Mouse (Mus musculus) liver, postnatal 0 days (tissue): ENCODE measurements around the gene Slc22a19. TPM values are rescaled to one million over a fixed set of nuclear protein-coding genes. Genes with fewer than 3 reads are reported as not detected.

ENCODE experiments used
- ATAC-seq: fragments of 200-750 bp; cut with Nextera tagmentation; 2 replicates; pipeline ENCODE4 v1.8.0; 2017; ENCODE audit warnings: mild to moderate bottlenecking, moderate library complexity
- DNase-seq: peaks from one replicate; pipeline ENCODE4 v3.0.0-alpha.2; 2016
- H3K27ac ChIP-seq: fragments of 300-500 bp; sonication (generic); 2 replicates; pipeline ENCODE4 v1.5.1; 2014; ENCODE audit warnings: antibody characterized with exemption, moderate library complexity, mild to moderate bottlenecking, low read depth
- H3K27me3 ChIP-seq: fragments of 300-500 bp; sonication (generic); 2 replicates; pipeline ENCODE4 v1.6.1; 2014; ENCODE audit warnings: low read length, control low read depth, mixed read lengths; ENCODE audit not compliant: insufficient read depth
- H3K36me3 ChIP-seq: fragments of 300-500 bp; sonication (generic); replicated peaks from 2 replicates; pipeline ENCODE4 v1.6.1; 2014; ENCODE audit warnings: mild to moderate bottlenecking, control low read depth, low read length, moderate library complexity, mixed read lengths; ENCODE audit not compliant: insufficient read depth
- H3K4me1 ChIP-seq: fragments of 300-500 bp; sonication (generic); 2 replicates; pipeline ENCODE4 v1.6.1; 2014; ENCODE audit warnings: antibody characterized with exemption, mild to moderate bottlenecking, control low read depth; ENCODE audit not compliant: insufficient read depth
- H3K4me2 ChIP-seq: fragments of 300-500 bp; sonication (generic); 2 replicates; pipeline ENCODE4 v1.6.1; 2014; ENCODE audit warnings: low read depth, mild to moderate bottlenecking, low read length, moderate library complexity, mixed read lengths
- H3K4me3 ChIP-seq: fragments of 300-500 bp; sonication (generic); 2 replicates; pipeline ENCODE4 v1.5.1; 2014; ENCODE audit warnings: low read depth, low read length
- H3K9ac ChIP-seq: fragments of 300-500 bp; sonication (generic); replicated peaks from 2 replicates; pipeline ENCODE4 v1.6.1; 2014; ENCODE audit warnings: mild to moderate bottlenecking, moderate library complexity
- H3K9me3 ChIP-seq: fragments of 300-500 bp; sonication (generic); 2 replicates; pipeline ENCODE4 v1.6.1; 2016; ENCODE audit warnings: mild to moderate bottlenecking, control low read depth, low read length, mixed read lengths
- CTCF ChIP-seq: sonication (generic); IDR thresholded peaks from 2 replicates; pipeline ENCODE4 v1.5.1; 2016; ENCODE audit warnings: antibody characterized with exemption, low read depth
- EP300 ChIP-seq: IDR thresholded peaks from 2 replicates; pipeline ENCODE4 v1.6.1; 2016; ENCODE audit warnings: antibody characterized with exemption, low read depth, mild to moderate bottlenecking
- WGBS: fragments of 180-500 bp; shearing (Covaris S2); extraction: QIAGEN DNeasy Blood & Tissue Kit; methylation state at CpG from one replicate; pipeline ENCODE4 v1.1.7; 2014; ENCODE audit not compliant: insufficient replicate concordance; 5-methylcytosine and 5-hydroxymethylcytosine counted together
- polyA plus RNA-seq: library from polyadenylated mRNA; unstranded; fragments of >200 nt; fragmentation: Nextera tagmentation; extraction: Ambion mirVana; gene quantifications from 2 replicates; pipeline ENCODE4 v1.2.1, GENCODE M21; 2015

The Slc22a19 gene
- polyA plus RNA-seq, 1 experiment from 2014 or later = not detected

DNA sequence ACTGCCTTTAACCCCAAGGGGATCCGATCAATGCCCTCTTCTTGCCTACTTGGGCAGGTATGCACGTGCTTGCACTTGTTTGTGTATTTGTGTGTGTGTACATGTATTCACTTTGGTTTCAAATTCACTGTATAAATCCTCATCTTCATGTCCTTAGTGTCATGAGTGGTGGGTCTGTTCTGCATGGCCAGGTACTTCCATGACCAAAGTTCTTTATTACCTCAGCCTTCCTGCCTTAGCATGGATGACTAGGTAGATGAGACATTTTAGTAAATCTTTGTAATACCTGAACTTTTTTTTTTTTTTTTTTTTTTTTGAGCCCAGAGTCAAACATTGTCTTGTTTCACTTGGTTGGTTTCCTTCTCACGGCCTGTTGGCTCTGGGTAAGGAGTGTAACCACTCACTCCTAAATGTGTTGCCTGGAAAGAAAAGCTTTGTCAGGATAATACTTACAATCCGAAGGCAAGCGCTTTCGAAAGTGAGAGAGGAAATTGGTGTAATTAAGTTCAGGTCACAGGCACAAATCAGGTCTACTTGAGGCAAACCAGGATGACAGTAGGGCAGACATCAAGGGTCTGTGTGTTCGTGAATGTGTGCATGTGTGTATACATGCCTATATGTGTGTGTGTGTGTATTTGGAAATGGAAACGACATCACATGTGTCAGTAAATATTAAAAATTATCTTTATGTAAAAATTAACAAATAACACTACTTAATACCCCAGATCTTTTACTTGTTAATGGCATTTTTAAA is 62.0 kb downstream of the Slc22a19 start:
- TF ChIP-seq EP300 (no peak), CTCF (no peak)
- H3K27me3 ChIP-seq = no peaks in the 10 kb centered on the region
- H3K4me3 ChIP-seq = no peak overlapping the region
- H3K36me3 ChIP-seq = no peaks in the 10 kb centered on the region
- H3K9me3 ChIP-seq = no peaks in the 10 kb centered on the region
- 77% methylated on average over 8 of the region's 8 CpGs for WGBS
- H3K27ac ChIP-seq = no peak overlapping the region
- no peaks in the 10 kb centered on the region for H3K4me1 ChIP-seq
- H3K9ac ChIP-seq = no peak overlapping the region
- H3K4me2 ChIP-seq = no peak overlapping the region
- ATAC-seq = no peak
- no peak for DNase-seq

DNA sequence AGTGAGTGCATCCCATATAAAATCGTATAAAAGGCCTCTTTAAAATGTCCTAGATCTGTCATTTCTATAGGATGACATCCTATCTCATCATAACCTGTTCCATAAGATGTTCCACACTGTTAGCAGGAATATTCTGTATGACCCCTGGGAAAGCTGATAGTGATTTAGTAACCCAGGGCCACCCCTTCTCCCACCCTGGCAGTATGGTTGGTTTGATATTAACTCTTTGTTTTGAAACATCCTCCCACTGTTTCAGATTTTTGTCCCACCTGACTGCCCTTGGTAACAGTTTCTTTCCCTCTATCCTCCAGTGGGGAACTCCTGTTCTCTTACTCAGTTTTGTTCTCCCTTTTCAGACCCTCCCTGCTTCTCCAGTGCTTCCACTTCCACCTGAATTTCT is 77.3 kb downstream of the Slc22a19 start:
- Histone ChIP-seq H3K4me1 (no peaks in the 10 kb centered on the region), H3K36me3 (no peaks in the 10 kb centered on the region), H3K9ac (no peak overlapping the region), H3K9me3 (no peaks in the 10 kb centered on the region), H3K27ac (no peak overlapping the region), H3K4me3 (no peak overlapping the region), H3K27me3 (no peaks in the 10 kb centered on the region), H3K4me2 (no peak overlapping the region)
- no peak for DNase-seq
- no peak for TF ChIP-seq CTCF
- TF ChIP-seq EP300 = no peak
- WGBS = 55% methylated on average over 1 of the region's 1 CpGs
- ATAC-seq = no peak

DNA sequence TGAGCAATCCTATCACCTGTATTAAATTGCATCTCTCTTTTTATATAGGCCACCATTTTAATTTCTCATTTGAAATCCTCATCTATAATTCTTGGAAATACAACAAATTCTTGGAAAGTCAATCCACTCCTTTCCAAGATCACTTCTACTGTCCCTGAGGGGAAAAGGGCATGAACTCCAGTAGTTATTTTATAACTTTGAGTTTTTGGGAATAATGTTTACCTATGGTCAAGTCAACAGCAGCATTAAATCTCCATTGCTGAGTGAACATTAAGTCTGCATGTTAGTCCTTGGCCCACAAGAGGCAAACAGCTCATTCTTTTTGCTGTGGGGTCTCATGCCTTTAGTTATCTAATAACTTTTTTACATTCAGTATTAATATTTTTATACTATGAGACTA is 78.1 kb downstream of the Slc22a19 start:
- H3K4me1 ChIP-seq = no peaks in the 10 kb centered on the region
- H3K27ac ChIP-seq = no peak overlapping the region
- DNase-seq = no peak
- H3K4me2 ChIP-seq = no peak overlapping the region
- no peak overlapping the region for H3K9ac ChIP-seq
- no peaks in the 10 kb centered on the region for H3K27me3 ChIP-seq
- ATAC-seq = no peak
- H3K9me3 ChIP-seq = no peaks in the 10 kb centered on the region
- TF ChIP-seq EP300 (no peak), CTCF (no peak)
- no peaks in the 10 kb centered on the region for H3K36me3 ChIP-seq
- no peak overlapping the region for H3K4me3 ChIP-seq

Other genes starting within 250 kb of the Slc22a19 start
- gene Rtn3, start 228.0 kb downstream of the Slc22a19 start, polyA plus RNA-seq = 62.2 and 63.0 TPM in 2 replicates
- gene Atl3, start 217.3 kb downstream of the Slc22a19 start, polyA plus RNA-seq = 7.2 and 7.7 TPM in 2 replicates
- gene Pla2g16, start 153.9 kb downstream of the Slc22a19 start, polyA plus RNA-seq = 16.0 and 18.0 TPM in 2 replicates
- gene Lgals12, start 104.1 kb downstream of the Slc22a19 start, polyA plus RNA-seq = not detected in 2 replicates
- not detected in 2 replicates for gene Hrasls5, start 98.8 kb downstream of the Slc22a19 start, polyA plus RNA-seq
- 0.15 TPM in 1 of 2 replicates, not detected in the other for gene Slc22a26, start 91.4 kb upstream of the Slc22a19 start, polyA plus RNA-seq